Mouse (Mus musculus): ENCODE measurements at regions not wholly inside any gene's neighbourhood (a gene's known extent, or its start where the extent isn't known, plus 50 kb on each side); places are given as distances from the start of the nearest gene placed in this dataset.
A peak's percentile ranks its signal among the peaks of the same experiment; 100 is the strongest.

DNA sequence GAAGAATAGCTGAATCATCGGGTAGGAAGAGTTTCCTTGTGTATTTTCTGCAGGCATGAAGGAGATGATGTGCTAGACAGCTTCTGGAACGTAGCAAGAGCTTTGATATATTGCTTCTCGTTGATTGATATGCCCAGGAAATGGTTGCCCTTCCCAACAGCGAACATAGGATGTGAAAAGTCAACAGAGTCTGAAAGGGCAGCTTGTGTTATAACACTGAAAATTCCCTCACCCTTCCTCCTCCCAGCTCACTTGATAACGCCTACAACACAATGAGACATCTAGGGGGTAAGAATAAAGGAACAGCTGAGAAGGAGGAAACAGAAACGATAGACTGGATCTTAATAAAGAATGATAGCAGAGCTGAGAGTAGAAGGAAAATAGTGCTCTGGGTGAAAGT lies 60.1 kb upstream of the Itprid2 start:
- TF ChIP-seq CTCF (IDR thresholded peaks at IDR 0.05): no peak
- TF ChIP-seq EP300 (IDR thresholded peaks at IDR 0.05): 0 out of 2 replicates have a peak, but pooled peaks have one; percentile 65

Data from lung, postnatal 0 days (tissue).